Mouse (Mus musculus) mouse trophoblast stem cell (cell line): Measurements from ENCODE around the gene Hmgn1.

Experiments used
- in situ Hi-C, 2 experiments: fragments of 300-500 bp; cut with MseI, MboI; formaldehyde crosslinking; loops; 2 replicates in 1 of 2; 3 replicates in 1 of 2; pipeline ENCODE4 v1.15.1; 2025

The Hmgn1 gene

GRCm38 (mm10) chr16:96127657-96128344 is at the start of gene Hmgn1:
Gene Hmgn1 (minus strand): TSS chr16:96127729.
- in situ Hi-C loops: no loop called here

- in situ Hi-C loops: no loop called here
Measured at GRCm38 (mm10) chr16:96175399-96175798, 47.9 kb upstream of the Hmgn1 start.

DNA sequence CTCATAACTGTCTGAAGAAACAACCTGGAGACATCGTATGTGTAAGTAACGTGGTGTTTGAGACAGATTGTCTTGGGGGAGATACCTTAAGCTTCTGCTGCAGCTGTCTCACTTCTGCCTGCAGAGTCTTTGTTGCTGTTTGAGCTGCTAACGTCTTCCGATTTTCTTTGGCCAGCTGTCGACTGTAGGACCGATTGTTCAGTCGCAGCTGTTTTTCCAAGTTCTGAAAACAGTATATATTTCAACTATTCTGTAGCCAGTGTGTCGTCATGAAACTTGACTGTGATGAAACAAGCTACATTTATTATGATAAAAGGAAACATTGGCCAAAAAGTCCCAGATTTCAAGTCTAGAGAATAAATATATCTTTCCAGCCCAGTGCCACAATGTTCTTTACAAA is 46.1 kb upstream of the Hmgn1 start:
- in situ Hi-C loops: no loop called here

DNA sequence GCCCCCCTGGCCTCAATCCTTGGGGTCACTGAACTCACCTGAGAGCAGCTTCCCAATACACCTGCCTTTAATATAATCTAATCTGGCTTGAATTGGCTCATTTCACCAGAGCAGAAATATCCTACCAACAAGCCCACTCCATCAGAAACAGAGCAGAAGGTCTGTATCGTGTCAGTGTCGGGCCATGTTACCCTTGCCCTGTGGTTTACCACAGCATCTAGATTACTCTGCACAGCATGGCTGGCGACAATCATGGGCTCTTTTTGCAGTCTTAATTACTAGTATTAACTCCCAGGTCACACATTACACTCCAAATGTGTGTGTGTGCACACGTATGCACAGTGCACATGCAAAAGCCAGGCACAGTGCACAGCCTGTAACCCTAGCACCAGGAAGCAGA is 41.3 kb upstream of the Hmgn1 start:
- in situ Hi-C loops: no loop called here

DNA sequence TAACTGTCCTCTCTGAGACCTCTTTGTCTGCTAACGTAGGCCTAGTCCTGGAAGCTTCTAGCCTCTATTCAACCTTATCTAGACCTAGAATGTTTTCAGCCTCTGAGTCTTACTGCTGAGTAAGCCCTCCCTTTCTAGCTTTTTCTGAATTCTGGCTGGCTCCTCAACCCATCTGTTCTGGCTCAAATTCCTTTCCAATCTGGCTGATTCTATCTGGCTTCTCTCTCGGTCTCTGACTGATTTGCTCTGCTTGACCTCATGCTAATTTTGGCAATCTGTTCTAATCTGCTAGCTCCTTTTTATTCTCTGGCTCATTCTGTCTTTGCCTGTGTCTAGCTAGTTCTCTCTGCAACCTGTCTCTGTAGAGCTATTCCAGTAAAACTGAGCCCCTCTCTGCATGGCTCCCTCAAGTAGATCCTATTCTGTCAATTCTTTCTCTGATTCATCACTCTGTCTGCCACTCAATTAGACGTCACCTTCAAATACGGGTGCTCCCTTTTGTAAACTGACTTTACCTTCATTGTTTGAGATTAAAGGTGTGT is 38.3 kb upstream of the Hmgn1 start:
- in situ Hi-C loops: no loop called here

DNA sequence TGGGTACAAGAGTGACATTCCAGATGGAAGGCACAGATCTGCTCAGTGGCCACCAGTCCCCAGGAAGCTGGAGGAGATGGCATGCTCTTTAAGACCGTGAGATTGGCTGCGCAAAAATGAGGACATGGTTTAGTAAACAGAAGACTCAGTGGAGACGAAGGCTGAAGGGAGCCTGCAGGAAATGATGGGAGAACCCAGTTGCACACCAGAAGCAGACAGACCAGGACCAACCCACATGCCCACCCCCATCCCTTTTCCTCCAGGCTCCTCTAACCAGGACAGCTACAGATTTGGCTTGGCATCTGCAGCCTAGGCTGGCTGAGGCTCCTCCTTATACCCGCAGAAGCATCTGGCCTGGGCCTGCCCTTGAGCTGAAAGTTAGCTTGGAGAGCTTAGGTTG is 33.8 kb upstream of the Hmgn1 start:
- in situ Hi-C loops: no loop called here

DNA sequence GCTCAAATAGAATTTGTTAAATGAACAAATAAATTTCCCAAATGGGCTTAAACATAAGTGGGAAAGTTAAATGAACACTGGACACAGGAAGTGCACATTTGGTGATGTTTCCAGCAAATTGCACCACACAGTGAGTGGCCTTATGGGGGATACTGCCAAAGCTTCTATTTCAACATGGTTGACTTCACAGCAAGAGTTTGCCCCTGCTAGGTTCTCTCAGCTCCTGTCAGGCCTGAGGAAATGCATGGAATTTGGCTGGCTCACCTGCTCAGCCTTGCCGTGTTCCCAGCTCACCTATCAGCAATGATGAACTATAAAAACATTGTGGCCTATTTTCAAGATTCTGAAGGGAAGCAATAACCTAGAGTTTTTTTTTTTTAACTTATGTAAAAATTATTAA is 33.4 kb upstream of the Hmgn1 start:
- in situ Hi-C loops: no loop called here

GRCm38 (mm10) chr16:96159794-96160346 is 32.3 kb upstream of the Hmgn1 start:
- in situ Hi-C loops: no loop called here

- in situ Hi-C loops: no loop called here
Measured at GRCm38 (mm10) chr16:96159091-96159731, 31.7 kb upstream of the Hmgn1 start.

- in situ Hi-C loops: no loop called here
Measured at GRCm38 (mm10) chr16:96158511-96159080, 31.1 kb upstream of the Hmgn1 start.

DNA sequence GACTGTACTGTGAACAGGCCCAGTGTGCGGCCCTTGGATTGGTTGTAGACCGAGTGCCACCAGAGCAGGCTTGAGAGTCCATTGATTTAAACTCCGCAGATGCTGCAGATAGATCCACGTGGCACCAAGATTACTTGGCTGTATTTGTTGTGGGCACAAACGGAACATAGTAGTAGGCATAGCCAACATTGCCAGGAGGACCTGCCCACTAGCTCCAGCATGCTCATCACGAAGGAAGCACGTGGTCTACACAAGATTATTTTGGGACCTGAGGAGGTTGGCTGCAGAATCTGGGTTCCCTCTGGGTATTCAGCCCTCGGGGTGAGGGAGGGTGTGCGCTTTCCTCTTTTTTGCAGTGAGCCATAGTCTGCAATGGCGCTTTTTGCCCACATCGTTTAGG is 29.6 kb upstream of the Hmgn1 start:
- in situ Hi-C loops: no loop called here

- in situ Hi-C loops: no loop called here
Measured at GRCm38 (mm10) chr16:96156019-96156418, 28.5 kb upstream of the Hmgn1 start.

GRCm38 (mm10) chr16:96154476-96154875 is 26.9 kb upstream of the Hmgn1 start:
- in situ Hi-C loops: loop anchor here in 1 of 2 experiments (5.0 kb wide), 1 partner anchor 37 kb away; no protein-coding TSS in a partner anchor

GRCm38 (mm10) chr16:96151551-96151950 is 24.0 kb upstream of the Hmgn1 start:
- in situ Hi-C loops: loop anchor here in 1 of 2 experiments (5.0 kb wide), 1 partner anchor 34 kb away; no protein-coding TSS in a partner anchor

GRCm38 (mm10) chr16:96150995-96151394 is 23.5 kb upstream of the Hmgn1 start:
- in situ Hi-C loops: loop anchor here in 1 of 2 experiments (5.0 kb wide), 1 partner anchor 34 kb away; no protein-coding TSS in a partner anchor

- in situ Hi-C loops: loop anchor here in 1 of 2 experiments (5.0 kb wide), 1 partner anchor 37 kb away; no protein-coding TSS in a partner anchor
Measured at GRCm38 (mm10) chr16:96149311-96149710, 21.8 kb upstream of the Hmgn1 start.

- in situ Hi-C loops: loop anchor here in 1 of 2 experiments (5.0 kb wide), 1 partner anchor 37 kb away; no protein-coding TSS in a partner anchor
Measured at GRCm38 (mm10) chr16:96148834-96149233, 21.3 kb upstream of the Hmgn1 start.

GRCm38 (mm10) chr16:96145814-96146213 is 18.3 kb upstream of the Hmgn1 start:
- in situ Hi-C loops: loop anchor here in 1 of 2 experiments (5.0 kb wide), 1 partner anchor 34 kb away; no protein-coding TSS in a partner anchor

DNA sequence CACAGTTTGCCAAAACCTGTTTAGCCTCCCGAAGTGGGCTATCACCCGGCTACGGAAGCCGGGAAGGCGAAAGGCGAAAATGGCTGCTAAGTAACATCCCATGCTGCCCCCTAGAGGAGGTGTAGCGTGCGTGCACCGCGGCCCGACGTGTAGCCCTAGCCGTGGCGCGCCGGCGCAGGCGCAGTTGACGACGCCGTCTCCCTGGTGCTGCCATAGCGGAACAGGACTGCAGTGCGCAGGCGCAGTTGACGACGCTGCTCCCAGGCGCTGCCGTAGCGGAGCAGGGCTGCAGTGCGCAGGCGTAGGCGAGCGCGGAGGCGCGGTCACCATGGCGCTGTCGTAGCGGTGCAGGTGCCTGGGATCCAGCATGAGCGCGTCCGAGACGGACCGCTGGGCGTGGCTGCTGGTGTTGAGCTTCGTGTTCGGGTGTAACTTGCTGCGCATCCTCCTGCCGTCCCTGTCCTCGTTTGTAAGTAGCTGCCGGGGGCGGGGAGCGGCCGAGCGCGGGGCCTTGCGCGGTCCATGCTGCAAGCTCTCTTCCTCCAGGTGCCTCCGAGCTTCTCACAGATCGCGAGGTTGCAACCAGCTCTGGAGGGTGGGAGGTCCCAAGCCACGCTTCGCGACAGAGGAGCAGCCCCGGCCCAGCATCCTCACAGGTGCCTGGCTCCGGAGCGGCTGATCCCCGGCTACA is 17.7 kb upstream of the Hmgn1 start, which contains the start of gene Wrb:
TSS of gene Wrb (plus strand) at position 298 of the 691 bp plus-strand sequence.
- in situ Hi-C loops: loop anchor here in 1 of 2 experiments (5.0 kb wide), 1 partner anchor 33 kb away; no protein-coding TSS in a partner anchor

DNA sequence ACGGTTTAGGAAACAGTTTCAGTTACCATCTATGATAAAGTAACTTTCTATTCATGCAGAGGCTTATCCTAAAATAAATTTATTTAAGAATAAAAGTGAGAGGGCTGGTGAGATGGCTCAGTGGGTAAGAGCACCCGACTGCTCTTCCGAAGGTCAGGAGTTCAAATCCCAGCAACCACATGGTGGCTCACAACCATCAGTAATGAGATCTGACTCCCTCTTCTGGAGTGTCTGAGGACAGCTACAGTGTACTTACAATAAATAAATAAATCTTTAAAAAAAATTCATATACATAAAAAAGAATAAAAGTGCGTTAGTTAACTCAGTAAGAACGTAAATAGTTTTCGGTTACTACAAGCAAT is 17.2 kb upstream of the Hmgn1 start:
- in situ Hi-C loops: loop anchor here in 1 of 2 experiments (5.0 kb wide), 1 partner anchor 32 kb away; no protein-coding TSS in a partner anchor

DNA sequence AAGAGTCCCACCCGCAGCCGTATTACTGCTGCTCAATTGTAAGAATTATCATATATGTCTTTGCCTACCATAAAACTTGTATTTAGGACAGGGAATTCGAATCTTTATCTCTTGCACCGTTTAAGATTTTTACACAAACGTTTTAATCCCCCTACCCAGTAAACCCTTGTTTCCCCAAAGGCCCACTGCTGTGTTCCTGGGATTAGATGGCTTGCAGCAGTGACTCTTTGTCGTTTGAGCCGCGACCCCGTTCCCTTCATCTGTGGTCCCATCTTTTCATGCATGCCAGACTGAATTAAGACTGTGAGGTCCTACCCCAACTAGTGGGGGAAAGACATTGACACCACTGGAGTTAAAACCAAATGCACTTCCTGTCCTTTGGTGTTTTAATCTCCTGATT is 937 bp upstream of the Hmgn1 start:
- in situ Hi-C loops: no loop called here
